Comparison of ENCODE assay signal across 14 mouse cellular contexts in the genomic region with DNA sequence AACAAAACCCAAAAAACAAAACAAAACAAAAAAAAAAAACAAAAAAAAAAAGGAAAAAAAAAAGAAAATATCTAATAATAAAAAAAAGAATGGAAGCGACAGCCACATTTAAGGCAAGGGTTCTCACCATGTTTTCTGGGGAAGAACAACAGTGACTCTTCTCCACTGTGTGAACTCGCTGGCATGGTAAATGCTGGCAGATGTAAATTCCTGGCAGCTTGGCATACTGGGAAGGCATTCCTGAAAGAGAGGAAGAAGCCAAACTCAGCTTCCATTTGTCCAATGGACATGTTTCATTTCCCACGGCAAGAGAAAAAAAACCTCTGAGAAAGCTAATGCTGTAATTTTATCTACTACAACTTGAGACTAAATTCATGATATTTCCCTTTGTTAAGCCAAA.
A peak's percentile ranks its signal among the peaks of the same experiment; 100 is the strongest.
DNase-seq lines count a peak whose midpoint lies in the region.
"Had no signal": no experiment of that assay in that cellular context is flagged by ENCODE, and none has a peak within 500 bp of the region (broad histone marks: within the 10 kb centered on the region; RNA-seq: fewer than 3 reads in every experiment).

No protein-coding gene starts in this region.

- intact Hi-C loops in left cerebral cortex, postnatal 4 days (cut with DNase I) = no loop called here
- intact Hi-C loops in left cerebral cortex, postnatal 36 days (cut with DNase I) = no loop called here

- DNase-seq in left cerebral cortex, postnatal 4 days = peak; percentile 31
- DNase-seq in left cerebral cortex, postnatal 36 days (ENCODE audit: low spot score in 2 of 2) = no peak
- DNase-seq in cerebellum, adult 11 months = peak; percentile 64
- DNase-seq in cerebellum, adult 9-10 months = peak; percentile 89
- DNase-seq in cerebellum, postnatal 36 days = peak; percentile 68
- no peak for DNase-seq in thymus, postnatal 14 days
- DNase-seq in lung, postnatal 36 days = no peak
- DNase-seq: forebrain, postnatal 0 days; kidney, postnatal 4 days; liver, embryonic 13.5 days; lung, adult 18-20 months; retina, postnatal 1 day; right cerebral cortex, postnatal 25 days; thymus, postnatal 25 days had no signal

Comparison
In these comparisons a context has a peak if more than half of its experiments do, and no peak if none do; other contexts are left out.
1. DNase-seq: peak in left cerebral cortex, postnatal 4 days (single experiment), cerebellum, adult 11 months (single experiment), cerebellum, adult 9-10 months (single experiment) and cerebellum, postnatal 36 days (2 of 2); none in left cerebral cortex, postnatal 36 days (0 of 2), thymus, postnatal 14 days (single experiment) and lung, postnatal 36 days (single experiment).